Mouse (Mus musculus): ENCODE measurements around the gene Mcpt2.
"Not testable (repeated sequence)": the region's sequence is repeated elsewhere in the genome, so short reads cannot be mapped to it uniquely, and the experiment has no call there.

Mcpt2 gene

GRCm38 (mm10) chr14:56041792-56042191, at the start of gene Mcpt2:
Gene Mcpt2 (plus strand): TSS chr14:56042041.
- not testable (repeated sequence) for DNase-seq (ENCODE audit: low spot score)

- no peak for DNase-seq (ENCODE audit: low spot score)
Observed at GRCm38 (mm10) chr14:56013147-56013546, 28.7 kb upstream of the Mcpt2 start.

DNA sequence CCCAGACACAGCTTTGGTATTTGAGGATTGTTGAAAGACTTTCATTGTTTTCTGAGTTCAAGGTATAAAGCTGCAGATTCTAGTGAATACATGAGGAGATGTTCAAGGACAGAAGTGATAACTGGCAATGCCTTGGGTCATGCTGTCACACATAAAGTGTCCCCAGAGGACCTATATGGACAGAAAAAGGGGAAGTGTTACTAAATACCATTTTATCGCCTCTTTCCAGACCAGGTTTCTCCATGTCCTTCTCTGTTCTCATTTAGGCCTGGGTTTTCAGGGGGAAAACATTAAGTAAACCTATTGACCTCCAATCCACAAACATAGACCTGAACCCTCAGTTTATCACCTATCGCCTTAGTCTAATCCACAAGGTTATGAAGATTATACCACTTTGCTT, 27.9 kb upstream of the Mcpt2 start:
- DNase-seq (ENCODE audit: low spot score): no peak

- DNase-seq (ENCODE audit: low spot score): not testable (repeated sequence)
Observed at GRCm38 (mm10) chr14:56017671-56018070, 24.2 kb upstream of the Mcpt2 start, which contains the start of gene Mcpt1. Gene Mcpt1 (plus strand): TSS chr14:56017971.

DNA sequence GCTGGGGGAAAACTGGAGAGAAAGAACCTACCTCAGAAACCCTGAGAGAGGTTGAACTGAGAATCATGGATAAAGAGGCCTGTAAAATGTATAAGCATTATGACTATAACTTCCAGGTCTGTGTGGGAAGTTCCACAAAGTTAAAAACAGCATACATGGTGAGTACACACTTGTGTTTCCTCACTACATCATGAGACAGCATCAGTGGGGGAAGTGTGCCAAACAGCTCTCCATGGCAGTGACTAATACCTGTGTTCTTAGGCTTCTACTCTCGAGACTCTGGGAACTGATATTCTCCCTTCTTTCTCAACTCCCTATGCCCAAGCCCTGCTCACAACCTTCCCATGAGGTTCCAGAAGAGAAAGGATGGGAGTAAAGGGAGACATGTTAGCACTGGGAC, 22.4 kb upstream of the Mcpt2 start:
- no peak for DNase-seq (ENCODE audit: low spot score)

DNA sequence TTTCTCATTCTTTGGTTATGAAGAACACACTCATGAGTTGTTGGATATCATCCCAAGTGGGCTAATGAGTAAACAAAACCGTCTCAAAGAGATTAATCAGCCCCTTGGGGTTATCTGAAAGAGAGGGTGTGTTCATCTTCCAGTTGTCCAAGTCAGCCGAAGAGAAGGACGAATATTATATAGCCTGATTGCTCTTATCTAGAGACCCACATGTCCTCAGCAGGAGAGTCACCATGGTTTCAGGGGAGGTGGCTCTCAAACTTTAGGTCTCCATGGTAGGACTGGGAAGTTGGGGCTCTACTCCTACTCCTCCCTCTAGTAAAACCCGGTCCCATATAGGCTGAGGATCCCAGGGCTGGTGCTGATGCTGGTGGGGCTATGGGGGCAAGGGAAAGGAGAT, 20.5 kb upstream of the Mcpt2 start:
- not testable (repeated sequence) for DNase-seq (ENCODE audit: low spot score)

GRCm38 (mm10) chr14:56030395-56030794, 11.4 kb upstream of the Mcpt2 start, which contains the start of gene Mcpt9:
Gene Mcpt9 (minus strand): TSS chr14:56030495.
- not testable (repeated sequence) for DNase-seq (ENCODE audit: low spot score)

DNA sequence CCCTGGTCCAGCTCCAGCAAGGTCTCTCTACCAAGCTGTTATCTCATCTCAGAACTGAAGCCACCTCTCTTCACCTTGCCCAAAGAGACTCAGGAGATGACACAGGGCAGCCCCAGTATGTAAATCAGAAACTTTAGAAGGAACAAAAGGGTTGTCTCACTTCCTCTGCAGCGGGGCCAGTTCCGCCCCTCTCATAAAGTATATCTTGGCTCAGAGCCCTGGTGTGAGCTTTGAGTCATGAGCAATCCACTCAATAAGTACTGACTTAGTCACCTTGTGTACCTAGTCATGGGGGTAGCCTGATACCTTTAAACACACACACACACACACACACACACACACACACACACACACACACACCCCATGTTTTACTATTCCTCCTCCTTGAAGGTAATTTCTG, 7.4 kb upstream of the Mcpt2 start:
- DNase-seq (ENCODE audit: low spot score): no peak

DNA sequence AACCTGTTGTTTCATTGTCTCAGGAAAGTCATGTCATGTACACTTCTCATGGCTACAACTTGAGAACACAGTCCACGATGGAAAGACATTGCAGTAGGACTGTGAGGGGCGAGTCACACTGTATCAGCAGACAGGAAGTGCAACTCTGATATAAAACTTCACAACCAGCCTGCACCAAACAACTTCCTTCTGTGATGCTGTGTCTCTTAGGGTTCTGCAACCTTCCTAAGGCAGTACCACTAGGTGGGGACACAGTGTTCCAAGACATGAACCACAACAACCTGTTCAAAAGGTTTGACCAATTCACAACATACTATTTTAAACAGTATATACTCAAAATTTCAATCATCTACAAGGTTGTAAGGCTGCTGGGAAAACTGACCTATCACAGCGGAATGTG, 13.6 kb downstream of the Mcpt2 start:
- no peak for DNase-seq (ENCODE audit: low spot score)

DNA sequence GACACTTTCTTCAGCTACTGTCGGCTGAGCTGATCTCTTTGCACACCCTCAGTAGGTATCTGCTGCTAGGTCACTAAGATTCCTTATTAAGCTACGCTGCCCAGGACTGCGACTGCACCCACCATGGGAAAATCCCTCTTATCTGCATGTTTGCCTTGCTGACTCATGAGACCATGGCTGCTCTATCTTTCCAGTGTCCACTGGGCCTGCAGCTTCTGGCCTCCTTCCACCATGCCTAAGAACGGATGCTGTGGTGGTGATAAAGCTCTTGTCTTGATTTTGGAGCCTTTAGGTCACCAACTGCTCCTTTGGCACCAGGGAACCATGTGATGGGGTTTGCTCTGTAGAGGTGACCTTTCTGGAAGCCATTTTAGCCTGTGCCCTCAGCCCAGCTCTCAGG, 15.9 kb downstream of the Mcpt2 start:
- no peak for DNase-seq (ENCODE audit: low spot score)

- not testable (repeated sequence) for DNase-seq (ENCODE audit: low spot score)
Observed at GRCm38 (mm10) chr14:56062213-56062612, 20.4 kb downstream of the Mcpt2 start, which contains the start of gene Mcpt4. Gene Mcpt4 (minus strand): TSS chr14:56062313.

DNA sequence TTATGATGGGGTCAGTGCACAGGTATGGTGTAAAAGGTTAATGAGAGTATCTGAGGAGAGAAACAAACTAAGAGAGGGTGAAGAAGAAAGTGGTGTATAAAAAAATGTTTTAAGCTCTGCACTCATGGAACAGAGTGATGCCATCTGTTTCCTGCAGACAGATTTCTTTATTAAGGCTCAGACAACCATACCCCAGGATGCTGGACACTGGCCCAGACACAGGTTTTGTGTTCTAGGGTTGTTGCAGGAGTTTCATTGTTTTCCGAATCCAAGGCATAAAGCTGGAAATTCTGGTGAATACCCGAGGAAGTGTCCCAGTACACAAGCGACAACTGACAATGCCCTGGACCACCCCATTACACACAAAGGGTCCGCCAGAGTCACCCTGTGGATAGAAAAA, 40.2 kb downstream of the Mcpt2 start:
- DNase-seq (ENCODE audit: low spot score): no peak

DNA sequence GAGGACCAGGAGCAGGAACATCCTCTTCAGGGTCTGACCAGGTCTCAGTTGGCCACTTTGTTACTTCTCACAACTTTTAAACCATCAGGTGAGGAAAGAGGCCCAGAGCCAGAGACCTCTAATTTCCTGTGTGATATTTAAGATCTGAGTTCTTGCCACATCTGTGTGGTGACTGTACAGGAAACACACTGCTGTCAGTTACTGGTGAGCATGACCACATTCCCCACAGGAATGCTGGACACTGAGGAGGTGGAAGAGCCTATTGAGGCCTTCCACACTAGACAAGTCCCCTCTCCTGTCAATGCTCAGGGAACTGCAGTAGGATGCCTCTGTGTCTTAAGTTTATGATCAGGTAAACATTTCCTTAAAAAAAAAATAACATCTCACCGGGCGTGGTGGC, 43.3 kb downstream of the Mcpt2 start, which contains the start of gene Mcpt8:
Gene Mcpt8, minus strand, starts transcription at position 107 of the 400 bp plus-strand sequence.
- DNase-seq (ENCODE audit: low spot score): no peak

DNA sequence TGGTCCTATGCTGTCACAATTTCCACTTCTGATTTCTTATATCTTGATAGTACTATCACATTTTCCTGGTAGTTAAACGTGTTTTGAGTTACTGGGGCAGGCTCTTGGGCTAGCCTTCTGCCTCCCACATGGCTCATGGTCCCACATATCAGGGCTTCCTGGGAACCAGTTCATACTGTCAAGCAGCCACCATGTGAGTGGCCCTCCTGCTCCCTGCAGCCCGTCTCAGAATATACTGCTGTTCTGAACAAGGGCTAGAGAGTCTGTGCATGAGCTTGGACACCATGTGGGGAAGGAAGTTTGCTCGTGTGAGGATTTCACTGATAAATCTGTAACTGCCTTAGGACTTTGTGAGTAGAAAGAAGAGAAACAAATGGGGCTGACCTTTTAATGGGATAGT, 44.9 kb downstream of the Mcpt2 start:
- DNase-seq (ENCODE audit: low spot score): no peak

DNA sequence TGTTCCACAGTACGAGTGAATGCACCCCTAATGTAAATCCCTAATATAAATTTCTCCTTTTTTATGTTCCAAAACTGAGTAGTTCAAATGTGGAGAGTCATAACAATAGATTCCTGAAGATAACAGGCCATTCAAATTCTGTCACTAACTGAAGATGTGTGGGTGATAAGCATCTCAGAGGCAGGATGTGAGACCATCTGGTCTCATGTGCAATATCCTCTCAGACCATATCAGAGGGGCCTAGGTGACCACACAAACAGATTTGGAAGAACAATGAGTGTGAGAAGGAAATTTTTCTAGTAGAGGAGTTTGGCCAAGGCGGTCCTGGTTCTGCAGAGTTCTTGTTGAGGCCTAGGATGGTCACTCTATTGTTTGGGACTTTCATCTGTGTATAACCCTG, 51.5 kb downstream of the Mcpt2 start:
- DNase-seq (ENCODE audit: low spot score): no peak
